Mouse (Mus musculus): ENCODE measurements around the gene Tmem208. TPM values are rescaled to one million over a fixed set of nuclear protein-coding genes. Genes with fewer than 3 reads are reported as not detected.
"Not testable (repeated sequence)": the region's sequence is repeated elsewhere in the genome, so short reads cannot be mapped to it uniquely, and the experiment has no call there.

Tmem208 gene
- polyA plus RNA-seq, 1 experiment from 2014 or later: 141 TPM

DNA sequence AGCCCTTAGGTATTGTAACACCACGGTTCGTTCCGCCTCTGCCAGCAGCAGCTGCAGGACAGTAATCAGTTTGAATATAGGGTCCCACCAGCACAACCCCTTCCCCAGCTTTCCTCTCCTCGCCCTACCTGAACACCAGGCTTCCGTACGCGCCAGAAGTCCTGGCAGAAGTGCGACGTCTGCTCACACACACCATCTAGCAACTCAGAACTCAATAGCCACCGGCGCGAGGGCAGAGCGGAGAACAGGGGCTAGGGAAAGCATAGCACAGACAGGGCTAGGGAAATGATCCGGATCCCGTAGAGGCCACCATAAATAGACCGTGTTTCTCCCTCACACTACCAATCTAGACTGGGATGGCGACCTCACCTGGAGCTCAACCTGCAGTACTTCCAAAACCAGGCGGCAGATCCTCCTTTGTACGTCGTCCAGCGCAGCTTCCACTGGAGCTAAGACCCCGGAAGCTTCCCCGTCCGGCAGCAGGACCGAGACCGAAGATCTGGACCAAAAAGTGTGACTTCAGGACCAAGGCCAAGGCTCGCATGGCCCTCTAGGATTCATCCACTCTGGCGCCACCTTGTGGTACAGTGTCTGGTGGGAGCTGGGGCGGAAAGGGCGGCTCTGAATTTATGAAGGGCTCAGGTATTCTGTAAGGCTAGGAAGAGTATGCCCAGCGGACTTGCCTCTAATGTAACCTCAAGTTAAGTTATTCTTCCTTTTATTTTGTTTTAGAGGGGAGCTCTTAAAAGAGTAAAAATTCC lies 35.4 kb upstream of the Tmem208 start:
- Histone ChIP-seq H3K4me3 (ENCODE audit: low read depth, low read length) (no peak overlapping the region), H3K9ac (replicated peaks; ENCODE audit: low read depth) (no peak overlapping the region), H3K36me3 (ENCODE audit: insufficient read depth, low read length) (no peaks in the 10 kb centered on the region), H3K9me3 (ENCODE audit: low read length) (no peaks in the 10 kb centered on the region), H3K4me1 (ENCODE audit: insufficient read depth, low read depth, low read length) (peaks cover 12% of the 10 kb centered on the region), H3K4me2 (replicated peaks; ENCODE audit: low read depth, low read length) (peak overlapping the region; percentile 70; the same call in 1 of the 2 replicates), H3K27me3 (replicated peaks; ENCODE audit: insufficient read depth, low read length) (0 out of 2 replicates have a peak, but pooled peaks cover 4% of the 10 kb centered on the region), H3K27ac (ENCODE audit: low read length) (no peak overlapping the region)
- 16% methylated on average over 31 of the region's 31 CpGs for WGBS
- TF ChIP-seq EP300 (IDR thresholded peaks at IDR 0.05) (no peak), CTCF (IDR thresholded peaks at IDR 0.05) (peak; percentile 98)
- peak; percentile 94 for DNase-seq (ENCODE audit: low spot score)
- peak; percentile 11; the same call in 1 of the 2 replicates for ATAC-seq

GRCm38 (mm10) chr8:105291364-105291763 lies 34.8 kb upstream of the Tmem208 start:
- not testable (repeated sequence) for H3K27ac ChIP-seq (ENCODE audit: low read length); H3K9me3 ChIP-seq (ENCODE audit: low read length); DNase-seq (ENCODE audit: low spot score)

DNA sequence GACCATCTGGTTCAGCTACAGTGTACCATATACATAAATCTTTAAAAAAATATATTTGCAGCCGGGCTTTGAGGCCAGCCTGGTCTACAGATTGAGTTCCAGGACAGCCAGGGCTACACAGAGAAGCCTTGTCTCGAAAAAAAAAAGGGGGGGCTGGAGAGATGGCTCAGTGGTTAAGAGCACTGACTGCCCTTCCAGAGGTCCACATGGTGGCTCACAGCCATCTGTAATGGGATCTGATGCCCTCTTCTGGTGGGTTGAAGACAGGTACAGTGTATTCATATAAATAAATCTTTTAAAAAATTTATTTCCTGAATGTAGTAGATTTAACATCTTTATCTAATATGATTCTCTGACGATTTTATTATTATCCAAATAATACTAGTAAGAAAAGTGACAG lies 34.4 kb upstream of the Tmem208 start:
- not testable (repeated sequence) for ATAC-seq

More at GRCm38 (mm10) chr8:105291364-105291763, 34.8 kb upstream of the Tmem208 start:
- H3K36me3 ChIP-seq (ENCODE audit: insufficient read depth, low read length); H3K4me3 ChIP-seq (ENCODE audit: low read depth, low read length); H3K4me2 ChIP-seq (replicated peaks; ENCODE audit: low read depth, low read length); H3K9ac ChIP-seq (replicated peaks; ENCODE audit: low read depth); H3K27me3 ChIP-seq (replicated peaks; ENCODE audit: insufficient read depth, low read length); ATAC-seq: not testable (repeated sequence)
- peaks cover 12% of the 10 kb centered on the region for H3K4me1 ChIP-seq (ENCODE audit: insufficient read depth, low read depth, low read length)
- 77% methylated on average over 8 of the region's 8 CpGs for WGBS

DNA sequence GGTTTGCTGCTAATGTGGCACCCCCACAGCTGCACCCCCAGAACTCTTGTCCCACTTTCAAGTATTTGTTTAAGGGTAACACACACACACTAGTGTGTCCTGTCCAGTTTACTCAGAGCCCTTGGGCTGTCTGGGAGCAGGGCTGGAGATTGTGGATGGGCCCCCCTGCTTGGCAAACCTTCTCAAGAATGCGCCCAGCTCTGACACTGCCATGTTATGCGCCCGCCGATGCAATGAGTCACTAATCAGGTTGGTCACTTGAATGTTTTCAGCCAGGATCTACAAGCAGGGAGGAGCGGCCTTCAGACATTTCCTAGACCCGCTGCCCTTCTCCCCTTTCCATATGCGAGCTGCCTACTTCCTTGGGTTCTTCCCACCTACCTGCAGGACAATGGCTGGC lies 33.7 kb upstream of the Tmem208 start:
- Histone ChIP-seq H3K9ac (replicated peaks; ENCODE audit: low read depth) (no peak overlapping the region), H3K4me3 (ENCODE audit: low read depth, low read length) (no peak overlapping the region), H3K27ac (ENCODE audit: low read length) (no peak overlapping the region), H3K4me1 (ENCODE audit: insufficient read depth, low read depth, low read length) (peaks cover 17% of the 10 kb centered on the region), H3K9me3 (ENCODE audit: low read length) (no peaks in the 10 kb centered on the region), H3K4me2 (replicated peaks; ENCODE audit: low read depth, low read length) (no peak overlapping the region), H3K27me3 (replicated peaks; ENCODE audit: insufficient read depth, low read length) (0 out of 2 replicates have a peak, but pooled peaks cover 4% of the 10 kb centered on the region), H3K36me3 (ENCODE audit: insufficient read depth, low read length) (no peaks in the 10 kb centered on the region)
- ATAC-seq (no peak), DNase-seq (ENCODE audit: low spot score) (no peak)
- 65% methylated on average over 7 of the region's 7 CpGs for WGBS
- no peak for TF ChIP-seq EP300 (IDR thresholded peaks at IDR 0.05)

More for the DNA sequence above, 34.4 kb upstream of the Tmem208 start:
- not testable (repeated sequence) for H3K9ac ChIP-seq (replicated peaks; ENCODE audit: low read depth); H3K27ac ChIP-seq (ENCODE audit: low read length); H3K4me3 ChIP-seq (ENCODE audit: low read depth, low read length); H3K27me3 ChIP-seq (replicated peaks; ENCODE audit: insufficient read depth, low read length); H3K9me3 ChIP-seq (ENCODE audit: low read length); H3K36me3 ChIP-seq (ENCODE audit: insufficient read depth, low read length); H3K4me2 ChIP-seq (replicated peaks; ENCODE audit: low read depth, low read length); DNase-seq (ENCODE audit: low spot score)
- peaks cover 13% of the 10 kb centered on the region for H3K4me1 ChIP-seq (ENCODE audit: insufficient read depth, low read depth, low read length)
- peak; percentile 35 for TF ChIP-seq CTCF (IDR thresholded peaks at IDR 0.05)
- WGBS: 63% methylated on average over 3 of the region's 3 CpGs

GRCm38 (mm10) chr8:105293405-105293804 lies 32.7 kb upstream of the Tmem208 start:
- ATAC-seq (no peak), DNase-seq (ENCODE audit: low spot score) (no peak)
- no peak for TF ChIP-seq CTCF (IDR thresholded peaks at IDR 0.05)
- no peak for TF ChIP-seq EP300 (IDR thresholded peaks at IDR 0.05)
- Histone ChIP-seq H3K36me3 (ENCODE audit: insufficient read depth, low read length) (no peaks in the 10 kb centered on the region), H3K27ac (ENCODE audit: low read length) (no peak overlapping the region), H3K4me1 (ENCODE audit: insufficient read depth, low read depth, low read length) (peaks cover 17% of the 10 kb centered on the region), H3K27me3 (replicated peaks; ENCODE audit: insufficient read depth, low read length) (0 out of 2 replicates have a peak, but pooled peaks cover 4% of the 10 kb centered on the region), H3K4me3 (ENCODE audit: low read depth, low read length) (no peak overlapping the region), H3K9me3 (ENCODE audit: low read length) (no peaks in the 10 kb centered on the region), H3K9ac (replicated peaks; ENCODE audit: low read depth) (no peak overlapping the region), H3K4me2 (replicated peaks; ENCODE audit: low read depth, low read length) (no peak overlapping the region)
- 70% methylated on average over 19 of the region's 19 CpGs for WGBS

GRCm38 (mm10) chr8:105294776-105295175 lies 31.4 kb upstream of the Tmem208 start:
- no peak for ATAC-seq
- no peak overlapping the region for H3K9ac ChIP-seq (replicated peaks; ENCODE audit: low read depth)
- H3K9me3 ChIP-seq (ENCODE audit: low read length): no peaks in the 10 kb centered on the region
- H3K36me3 ChIP-seq (ENCODE audit: insufficient read depth, low read length): 0 out of 2 replicates have a peak, but pooled peaks cover under 1% of the 10 kb centered on the region
- 51% methylated on average over 9 of the region's 9 CpGs for WGBS
- H3K4me2 ChIP-seq (replicated peaks; ENCODE audit: low read depth, low read length): peak overlapping the region; percentile 51
- no peak overlapping the region for H3K4me3 ChIP-seq (ENCODE audit: low read depth, low read length)
- TF ChIP-seq CTCF (IDR thresholded peaks at IDR 0.05) (no peak), EP300 (IDR thresholded peaks at IDR 0.05) (no peak)
- no peak for DNase-seq (ENCODE audit: low spot score)
- 0 out of 2 replicates have a peak, but pooled peaks cover 4% of the 10 kb centered on the region for H3K27me3 ChIP-seq (replicated peaks; ENCODE audit: insufficient read depth, low read length)
- H3K4me1 ChIP-seq (ENCODE audit: insufficient read depth, low read depth, low read length): peaks cover 18% of the 10 kb centered on the region
- H3K27ac ChIP-seq (ENCODE audit: low read length): peak overlapping the region; percentile 57; the same call in 1 of the 2 replicates
